Mouse (Mus musculus): ENCODE measurements around the gene Irf2. TPM values are rescaled to one million over a fixed set of nuclear protein-coding genes. Genes with fewer than 3 reads are reported as not detected.
A peak's percentile ranks its signal among the peaks of the same experiment; 100 is the strongest.

The Irf2 gene
- polyA plus RNA-seq, 1 experiment from 2014 or later, result 27.0 TPM

DNA sequence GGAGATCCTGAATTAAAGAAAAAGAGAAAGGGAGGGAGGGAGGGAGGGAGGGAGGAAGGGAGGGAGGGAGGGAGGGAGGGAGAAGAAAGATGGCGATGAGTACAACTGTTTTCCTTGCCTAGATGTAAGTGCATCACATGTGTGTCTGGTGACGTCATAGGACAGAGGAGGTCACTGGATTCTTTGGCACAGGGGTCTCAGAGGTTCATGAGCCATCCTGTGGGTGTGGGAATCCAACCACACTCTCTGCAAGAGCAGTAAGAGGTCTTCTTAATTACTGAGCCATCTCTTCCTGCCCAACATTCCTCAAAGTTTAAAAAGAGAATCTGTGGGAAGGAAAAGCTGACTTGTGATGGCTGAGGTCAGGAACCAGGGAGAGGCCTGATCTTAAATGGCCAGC, 28.0 kb upstream of the Irf2 start:
- no peak overlapping the region for H3K4me3 ChIP-seq (ENCODE audit: low read depth, low read length)
- DNase-seq (ENCODE audit: low spot score) (no peak), ATAC-seq (ENCODE audit: low FRiP score, low TSS enrichment) (no peak)
- H3K9me3 ChIP-seq (ENCODE audit: control insufficient read depth, low read length), result no peaks in the 10 kb centered on the region
- H3K4me2 ChIP-seq (replicated peaks; ENCODE audit: low read depth), result no peak overlapping the region
- no peak overlapping the region for H3K9ac ChIP-seq (ENCODE audit: low read length)
- no peaks in the 10 kb centered on the region for H3K4me1 ChIP-seq (replicated peaks; ENCODE audit: control insufficient read depth, insufficient read depth)
- no peaks in the 10 kb centered on the region for H3K36me3 ChIP-seq (ENCODE audit: control insufficient read depth, insufficient read depth, low read length)
- TF ChIP-seq CTCF (IDR thresholded peaks at IDR 0.05; ENCODE audit: low read depth) (no peak), EP300 (optimal IDR thresholded peaks at IDR 0.05) (no peak)
- H3K27me3 ChIP-seq (ENCODE audit: control insufficient read depth, insufficient read depth, low read length), result no peaks in the 10 kb centered on the region
- H3K27ac ChIP-seq (replicated peaks), result no peak overlapping the region
- WGBS, result 74% methylated on average over 2 of the region's 2 CpGs

DNA sequence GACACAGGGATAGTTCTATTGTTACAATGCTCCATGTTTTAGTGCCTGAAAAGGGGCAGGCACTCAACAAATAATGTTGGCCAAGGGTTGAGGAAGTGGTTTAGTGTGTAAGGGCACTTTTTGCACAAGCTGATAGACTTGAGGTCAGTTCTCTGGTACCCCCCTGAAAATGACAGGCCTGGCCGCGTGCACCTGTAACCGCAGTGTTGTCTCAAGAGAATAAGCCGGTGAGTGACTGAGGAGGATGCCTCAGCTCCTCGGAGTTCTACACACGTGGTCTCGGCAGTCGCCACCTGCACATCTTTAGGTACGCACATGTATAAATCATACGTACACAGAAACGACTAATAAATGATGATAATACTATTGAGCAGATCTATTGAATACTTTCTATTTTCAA, 26.4 kb upstream of the Irf2 start:
- Histone ChIP-seq H3K27me3 (ENCODE audit: control insufficient read depth, insufficient read depth, low read length) (no peaks in the 10 kb centered on the region), H3K9ac (ENCODE audit: low read length) (no peak overlapping the region), H3K27ac (replicated peaks) (peak overlapping the region; percentile 40), H3K9me3 (ENCODE audit: control insufficient read depth, low read length) (no peaks in the 10 kb centered on the region), H3K4me2 (replicated peaks; ENCODE audit: low read depth) (no peak overlapping the region), H3K4me1 (replicated peaks; ENCODE audit: control insufficient read depth, insufficient read depth) (no peaks in the 10 kb centered on the region), H3K4me3 (ENCODE audit: low read depth, low read length) (no peak overlapping the region), H3K36me3 (ENCODE audit: control insufficient read depth, insufficient read depth, low read length) (no peaks in the 10 kb centered on the region)
- TF ChIP-seq EP300 (optimal IDR thresholded peaks at IDR 0.05) (no peak), CTCF (IDR thresholded peaks at IDR 0.05; ENCODE audit: low read depth) (no peak)
- 84% methylated on average over 11 of the region's 11 CpGs for WGBS
- DNase-seq (ENCODE audit: low spot score) (no peak), ATAC-seq (ENCODE audit: low FRiP score, low TSS enrichment) (no peak)

GRCm38 (mm10) chr8:46713844-46714243, 25.7 kb upstream of the Irf2 start:
- H3K4me3 ChIP-seq (ENCODE audit: low read depth, low read length), result no peak overlapping the region
- peak overlapping the region; percentile 40 for H3K27ac ChIP-seq (replicated peaks)
- peak; percentile 92 for ATAC-seq (ENCODE audit: low FRiP score, low TSS enrichment)
- H3K36me3 ChIP-seq (ENCODE audit: control insufficient read depth, insufficient read depth, low read length), result no peaks in the 10 kb centered on the region
- TF ChIP-seq EP300 (optimal IDR thresholded peaks at IDR 0.05), result no peak
- no peak for TF ChIP-seq CTCF (IDR thresholded peaks at IDR 0.05; ENCODE audit: low read depth)
- 33% methylated on average over 6 of the region's 6 CpGs for WGBS
- H3K4me2 ChIP-seq (replicated peaks; ENCODE audit: low read depth), result 0 out of 2 replicates have a peak overlapping the region, but pooled peaks have one; percentile 5
- DNase-seq (ENCODE audit: low spot score), result peak; percentile 70
- H3K4me1 ChIP-seq (replicated peaks; ENCODE audit: control insufficient read depth, insufficient read depth), result no peaks in the 10 kb centered on the region
- no peaks in the 10 kb centered on the region for H3K9me3 ChIP-seq (ENCODE audit: control insufficient read depth, low read length)
- H3K27me3 ChIP-seq (ENCODE audit: control insufficient read depth, insufficient read depth, low read length), result no peaks in the 10 kb centered on the region
- no peak overlapping the region for H3K9ac ChIP-seq (ENCODE audit: low read length)

- Histone ChIP-seq H3K4me2 (replicated peaks; ENCODE audit: low read depth) (no peak overlapping the region), H3K4me3 (ENCODE audit: low read depth, low read length) (no peak overlapping the region), H3K4me1 (replicated peaks; ENCODE audit: control insufficient read depth, insufficient read depth) (no peaks in the 10 kb centered on the region), H3K27ac (replicated peaks) (no peak overlapping the region), H3K27me3 (ENCODE audit: control insufficient read depth, insufficient read depth, low read length) (no peaks in the 10 kb centered on the region), H3K9ac (ENCODE audit: low read length) (no peak overlapping the region), H3K36me3 (ENCODE audit: control insufficient read depth, insufficient read depth, low read length) (no peaks in the 10 kb centered on the region), H3K9me3 (ENCODE audit: control insufficient read depth, low read length) (no peaks in the 10 kb centered on the region)
- ATAC-seq (ENCODE audit: low FRiP score, low TSS enrichment) (no peak), DNase-seq (ENCODE audit: low spot score) (no peak)
- TF ChIP-seq EP300 (optimal IDR thresholded peaks at IDR 0.05) (no peak), CTCF (IDR thresholded peaks at IDR 0.05; ENCODE audit: low read depth) (no peak)
- 51% methylated on average over 3 of the region's 3 CpGs for WGBS
Measured at GRCm38 (mm10) chr8:46714400-46714799, 25.1 kb upstream of the Irf2 start.

DNA sequence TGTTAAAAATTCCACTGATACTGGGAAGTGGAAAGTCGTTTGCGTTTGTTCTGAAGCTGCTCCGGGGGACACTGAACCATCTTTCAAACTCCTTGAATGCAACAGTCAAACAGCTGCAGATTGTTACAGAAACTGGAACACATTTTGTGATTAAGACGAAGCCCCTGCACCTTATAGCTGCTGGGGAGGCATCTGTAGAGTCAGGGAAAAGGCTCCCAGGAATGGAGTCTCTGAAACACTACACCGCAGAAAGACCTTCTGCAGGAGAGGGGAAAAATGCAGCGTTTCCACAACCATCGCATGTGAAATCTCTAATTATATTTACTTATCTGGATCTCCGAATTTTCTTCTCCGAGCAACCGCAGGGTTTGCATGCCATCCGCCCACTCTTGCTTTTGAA, 23.1 kb upstream of the Irf2 start:
- Histone ChIP-seq H3K4me1 (replicated peaks; ENCODE audit: control insufficient read depth, insufficient read depth) (no peaks in the 10 kb centered on the region), H3K36me3 (ENCODE audit: control insufficient read depth, insufficient read depth, low read length) (no peaks in the 10 kb centered on the region), H3K9me3 (ENCODE audit: control insufficient read depth, low read length) (no peaks in the 10 kb centered on the region), H3K4me2 (replicated peaks; ENCODE audit: low read depth) (no peak overlapping the region), H3K9ac (ENCODE audit: low read length) (no peak overlapping the region), H3K27ac (replicated peaks) (no peak overlapping the region), H3K4me3 (ENCODE audit: low read depth, low read length) (no peak overlapping the region), H3K27me3 (ENCODE audit: control insufficient read depth, insufficient read depth, low read length) (no peaks in the 10 kb centered on the region)
- ATAC-seq (ENCODE audit: low FRiP score, low TSS enrichment), result no peak
- 22% methylated on average over 11 of the region's 11 CpGs for WGBS
- DNase-seq (ENCODE audit: low spot score), result no peak
- TF ChIP-seq CTCF (IDR thresholded peaks at IDR 0.05; ENCODE audit: low read depth) (no peak), EP300 (optimal IDR thresholded peaks at IDR 0.05) (no peak)

DNA sequence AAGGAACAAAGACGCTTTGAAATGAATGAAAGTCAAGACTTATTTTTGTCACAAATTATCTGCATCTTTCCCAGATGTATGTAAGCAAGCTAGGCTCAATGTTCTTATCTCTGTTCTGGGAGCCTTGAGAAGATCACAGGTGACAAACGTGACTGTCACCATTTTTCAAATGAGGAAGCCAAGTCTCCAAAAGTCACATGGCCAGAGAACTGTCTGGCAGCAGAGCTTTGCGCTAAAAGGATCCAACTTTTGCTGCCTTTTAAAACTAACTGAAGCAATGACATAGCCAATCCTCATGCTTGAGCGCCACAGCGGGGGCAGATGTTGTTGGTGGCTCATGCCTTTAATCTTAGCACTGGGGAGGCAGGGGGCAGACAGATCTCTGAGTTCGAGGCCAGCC, 22.4 kb upstream of the Irf2 start:
- no peak for TF ChIP-seq EP300 (optimal IDR thresholded peaks at IDR 0.05)
- TF ChIP-seq CTCF (IDR thresholded peaks at IDR 0.05; ENCODE audit: low read depth), result no peak
- Histone ChIP-seq H3K9me3 (ENCODE audit: control insufficient read depth, low read length) (no peaks in the 10 kb centered on the region), H3K4me1 (replicated peaks; ENCODE audit: control insufficient read depth, insufficient read depth) (no peaks in the 10 kb centered on the region), H3K27ac (replicated peaks) (no peak overlapping the region), H3K36me3 (ENCODE audit: control insufficient read depth, insufficient read depth, low read length) (no peaks in the 10 kb centered on the region), H3K27me3 (ENCODE audit: control insufficient read depth, insufficient read depth, low read length) (no peaks in the 10 kb centered on the region), H3K9ac (ENCODE audit: low read length) (no peak overlapping the region), H3K4me3 (ENCODE audit: low read depth, low read length) (no peak overlapping the region), H3K4me2 (replicated peaks; ENCODE audit: low read depth) (no peak overlapping the region)
- WGBS, result 59% methylated on average over 6 of the region's 6 CpGs
- DNase-seq (ENCODE audit: low spot score) (no peak), ATAC-seq (ENCODE audit: low FRiP score, low TSS enrichment) (no peak)
